Mouse (Mus musculus): ENCODE results near the gene Slc35a5.
A peak's percentile ranks its signal among the peaks of the same experiment; 100 is the strongest.

Slc35a5 gene

DNA sequence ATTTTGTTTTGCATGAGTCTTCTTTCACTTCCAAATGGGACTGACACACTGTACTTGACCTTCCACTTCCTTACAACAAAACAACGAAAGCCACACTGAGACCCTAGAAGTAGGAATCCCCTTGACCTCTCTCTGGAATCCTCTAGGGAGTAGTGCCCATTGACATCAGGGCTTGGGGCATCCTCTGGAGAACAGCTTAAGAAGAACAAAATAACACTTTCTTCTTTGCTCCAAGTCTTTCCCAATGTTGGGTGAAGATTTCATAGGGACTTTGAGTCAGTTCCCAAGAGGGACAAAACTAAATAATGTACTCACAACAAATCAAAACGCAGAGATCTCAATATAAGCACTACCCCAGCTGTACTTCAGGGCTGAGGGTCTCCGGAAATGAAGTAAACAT lies 39.7 kb downstream of the Slc35a5 start:
- peak in 1 of 2 experiments; percentile 28 for DNase-seq (ENCODE audit: inconsistent age in 2 of 2, low spot score in 1 of 2)

- peak in 1 of 2 experiments; percentile 9 for DNase-seq (ENCODE audit: inconsistent age in 2 of 2, low spot score in 1 of 2)
Observed at GRCm38 (mm10) chr16:45117200-45117599, 41.3 kb downstream of the Slc35a5 start.

- peak; percentile 74 to 90 for DNase-seq (ENCODE audit: inconsistent age in 2 of 2, low spot score in 1 of 2)
Observed at GRCm38 (mm10) chr16:45110498-45110897, 48.0 kb downstream of the Slc35a5 start.

GRCm38 (mm10) chr16:45108203-45108878 lies 50.2 kb downstream of the Slc35a5 start:
- DNase-seq (ENCODE audit: inconsistent age in 2 of 2, low spot score in 1 of 2) = no peak

DNA sequence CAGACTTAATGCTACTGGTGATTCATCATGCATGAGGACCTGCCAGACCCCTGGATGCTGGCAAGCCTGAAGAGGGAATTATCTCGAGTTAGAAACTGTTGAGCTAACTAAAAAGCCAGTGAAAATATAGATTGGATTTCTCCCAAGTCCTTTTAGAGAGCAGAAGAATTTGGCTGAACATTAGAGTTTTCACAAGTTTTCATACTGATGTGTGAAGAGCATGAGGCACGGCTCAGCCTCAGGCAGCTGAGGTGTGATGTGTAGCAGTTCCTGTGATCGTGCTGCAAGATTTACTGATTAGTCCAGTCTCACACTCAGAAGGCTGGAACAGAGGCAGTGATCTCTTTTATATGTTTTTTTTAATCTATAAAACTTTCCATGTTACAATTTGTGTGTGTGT lies 53.5 kb downstream of the Slc35a5 start:
- DNase-seq (ENCODE audit: inconsistent age in 2 of 2, low spot score in 1 of 2) = peak in 1 of 2 experiments; percentile 23

DNA sequence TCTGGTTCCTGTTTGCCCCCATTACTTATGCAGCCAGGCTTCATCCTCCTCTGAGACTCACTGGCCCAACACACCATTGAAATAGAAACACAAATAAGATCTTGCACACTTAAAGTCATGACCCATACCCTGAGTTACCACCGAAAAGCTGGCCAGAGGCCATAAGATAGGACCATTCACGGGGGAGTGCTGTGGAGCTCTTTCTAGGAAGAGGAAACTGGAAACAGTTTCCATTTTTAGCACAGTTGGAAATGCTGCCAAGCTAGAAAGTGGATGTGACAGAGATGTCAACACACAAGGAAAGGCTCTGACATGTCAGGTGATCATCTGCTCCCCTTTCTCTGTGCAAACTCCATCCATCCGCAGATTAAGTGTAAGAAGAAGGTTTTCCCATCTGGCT lies 57.6 kb downstream of the Slc35a5 start:
- peak in 1 of 2 experiments; percentile 29 for DNase-seq (ENCODE audit: inconsistent age in 2 of 2, low spot score in 1 of 2)

- DNase-seq (ENCODE audit: inconsistent age in 2 of 2, low spot score in 1 of 2) = no peak
Observed at GRCm38 (mm10) chr16:45098886-45099210, 59.7 kb downstream of the Slc35a5 start.

- DNase-seq (ENCODE audit: inconsistent age in 2 of 2, low spot score in 1 of 2) = peak in 1 of 2 experiments; percentile 54
Observed at GRCm38 (mm10) chr16:45098186-45098885, 60.2 kb downstream of the Slc35a5 start.

- DNase-seq (ENCODE audit: inconsistent age in 2 of 2, low spot score in 1 of 2) = no peak
Observed at GRCm38 (mm10) chr16:45097467-45097866, 61.0 kb downstream of the Slc35a5 start.

- DNase-seq (ENCODE audit: inconsistent age in 2 of 2, low spot score in 1 of 2) = peak in 1 of 2 experiments; percentile 19
Observed at GRCm38 (mm10) chr16:45095561-45096482, 62.7 kb downstream of the Slc35a5 start.

- DNase-seq (ENCODE audit: inconsistent age in 2 of 2, low spot score in 1 of 2) = peak in 1 of 2 experiments; percentile 29
Observed at GRCm38 (mm10) chr16:45095030-45095429, 63.5 kb downstream of the Slc35a5 start.

GRCm38 (mm10) chr16:45094136-45094756 lies 64.3 kb downstream of the Slc35a5 start:
- DNase-seq (ENCODE audit: inconsistent age in 2 of 2, low spot score in 1 of 2) = peak in 1 of 2 experiments; percentile 77

- peak in 1 of 2 experiments; percentile 77 for DNase-seq (ENCODE audit: inconsistent age in 2 of 2, low spot score in 1 of 2)
Observed at GRCm38 (mm10) chr16:45093137-45093731, 65.3 kb downstream of the Slc35a5 start, which contains the start of gene Ccdc80. TSS of gene Ccdc80 (plus strand) at chr16:45093402.

DNA sequence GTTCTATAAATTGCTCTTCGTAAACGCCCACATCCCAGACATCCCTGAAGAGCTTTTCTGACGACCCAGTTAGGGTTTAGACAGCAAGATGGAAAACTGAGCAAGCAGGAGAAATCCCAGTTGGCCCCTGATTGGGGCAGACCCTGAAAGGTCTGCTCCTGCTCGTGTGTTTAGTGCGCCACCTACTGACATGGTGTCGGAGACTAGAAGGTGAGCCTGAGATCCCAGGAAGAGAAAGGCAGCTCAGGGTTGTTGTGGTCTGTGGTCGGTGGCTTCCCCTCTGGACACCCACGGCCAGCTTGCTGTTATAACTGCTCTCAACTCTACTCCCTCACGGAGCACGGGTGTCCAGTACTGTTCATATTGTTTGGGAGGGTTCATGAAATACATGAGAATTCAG lies 68.5 kb downstream of the Slc35a5 start:
- peak; percentile 52 to 87 for DNase-seq (ENCODE audit: inconsistent age in 2 of 2, low spot score in 1 of 2)

Measured in adrenal gland, adult (tissue).